In genomic region chr4:155562725-155563399, GRCm38 (mm10) we compare ENCODE assay signal across 8 mouse cellular contexts. TPM values are rescaled to one million over a fixed set of nuclear protein-coding genes. Genes with fewer than 3 reads are reported as not detected.
DNase-seq lines count a peak whose midpoint lies in the region; ATAC-seq and TF ChIP-seq lines count a peak whose summit lies in the region.

No protein-coding gene starts in this region.

- H3K4me2 ChIP-seq in forebrain, postnatal 0 days (ENCODE audit: low read depth), result peak overlapping the region; percentile 59
- H3K4me2 ChIP-seq in hindbrain, embryonic 11.5 days (replicated peaks; ENCODE audit: low read depth, low read length), result peak overlapping the region; percentile 75

- DNase-seq in Muller cell, postnatal 12 days (ENCODE audit: inconsistent ontology term), result peak; percentile 81
- DNase-seq in cerebellum, adult 9-10 months, result peak; percentile 81
- DNase-seq in forebrain, postnatal 0 days, result peak; percentile 60
- DNase-seq in hindbrain, embryonic 11.5 days (ENCODE audit: low spot score), result peak; percentile 52
- DNase-seq in left cerebral cortex, adult 2 months (ENCODE audit: extremely low spot score in 1 of 2, low spot score in 2 of 2), result peak in 1 of 2 experiments; percentile 29
- DNase-seq in lung, postnatal 14 days, result peak; percentile 67
- peak; percentile 71 for DNase-seq in skeletal muscle tissue, adult 2 months (ENCODE audit: low read depth, low spot score)

- peak overlapping the region; percentile 83; the same call in 1 of the 2 replicates for H3K9ac ChIP-seq in forebrain, postnatal 0 days
- peak overlapping the region; percentile 38 for H3K9ac ChIP-seq in hindbrain, embryonic 11.5 days (ENCODE audit: low read depth, low read length)

- TF ChIP-seq CTCF in forebrain, postnatal 0 days (IDR thresholded peaks at IDR 0.05; ENCODE audit: low read depth), result no peak
- no peak for TF ChIP-seq CTCF in left cerebral cortex, adult 2 months (IDR thresholded peaks at IDR 0.05)

- H3K9me3 ChIP-seq in forebrain, postnatal 0 days (ENCODE audit: low read length), result no peaks in the 10 kb centered on the region
- H3K9me3 ChIP-seq in hindbrain, embryonic 11.5 days (ENCODE audit: control insufficient read depth, low read length), result no peaks in the 10 kb centered on the region

- H3K4me3 ChIP-seq in forebrain, postnatal 0 days (ENCODE audit: low read depth, low read length), result peak overlapping the region; percentile 87
- peak overlapping the region; percentile 65 for H3K4me3 ChIP-seq in hindbrain, embryonic 11.5 days (ENCODE audit: low read depth, low read length)
- peak overlapping the region; percentile 56 for H3K4me3 ChIP-seq in left cerebral cortex, adult 2 months

- H3K27me3 ChIP-seq in forebrain, postnatal 0 days (ENCODE audit: insufficient read depth, low read length), result no peaks in the 10 kb centered on the region
- H3K27me3 ChIP-seq in hindbrain, embryonic 11.5 days (ENCODE audit: control insufficient read depth, insufficient read depth, low read length), result no peaks in the 10 kb centered on the region

- H3K36me3 ChIP-seq in forebrain, postnatal 0 days (ENCODE audit: insufficient read depth), result peaks cover 31% of the 10 kb centered on the region
- H3K36me3 ChIP-seq in hindbrain, embryonic 11.5 days (ENCODE audit: control insufficient read depth, insufficient read depth, low read length), result peaks cover 8% of the 10 kb centered on the region; the same call in 1 of the 2 replicates

- intact Hi-C loops in left cerebral cortex, adult 2 months (cut with DNase I), result loop anchor here (1.0 kb wide), 1 partner anchor 72 kb away; the partner anchor contains the start of gene Gnb1

- H3K4me1 ChIP-seq in forebrain, postnatal 0 days (ENCODE audit: insufficient read depth), result peaks cover 5% of the 10 kb centered on the region
- H3K4me1 ChIP-seq in hindbrain, embryonic 11.5 days (replicated peaks; ENCODE audit: control insufficient read depth, insufficient read depth, low read length), result peaks cover 4% of the 10 kb centered on the region

- ATAC-seq in forebrain, postnatal 0 days, result no peak; the same call in 1 of the 2 replicates
- peak; percentile 43 for ATAC-seq in hindbrain, embryonic 11.5 days (ENCODE audit: low FRiP score)
- no peak for ATAC-seq in megakaryocyte progenitor cell, adult 5-6 weeks (replicated peaks; ENCODE audit: poor library complexity)

- 3% methylated on average over 19 of the region's 19 CpGs for WGBS in forebrain, postnatal 0 days
- 6% methylated on average over 18 of the region's 19 CpGs for WGBS in hindbrain, embryonic 11.5 days

- peak overlapping the region; percentile 91 for H3K27ac ChIP-seq in forebrain, postnatal 0 days (ENCODE audit: low read depth, low read length)
- H3K27ac ChIP-seq in hindbrain, embryonic 11.5 days (ENCODE audit: low read depth, low read length), result peak overlapping the region; percentile 61
- H3K27ac ChIP-seq in left cerebral cortex, adult 2 months, result peak overlapping the region; percentile 52

RNA-seq across cellular contexts. Expression of gene Nadk, which starts 0.7 kb away (rescaled TPM):
- total RNA-seq in forebrain, postnatal 0 days (2014; rRNA removed), result 86.0 and 89.7 TPM in 2 replicates
- 66.4 and 66.7 TPM in 2 replicates for polyA plus RNA-seq in forebrain, postnatal 0 days (2015; fragmentation: Nextera tagmentation; extraction: Ambion mirVana)
- 94.6 and 103 TPM in 2 replicates for polyA plus RNA-seq in hindbrain, embryonic 11.5 days (2014; fragmentation: Nextera tagmentation; extraction: Ambion mirVana)
- total RNA-seq in left cerebral cortex, adult 2 months (2021), result 10 to 100 TPM; 55.9 to 58.2 TPM
- 78.5 and 79.7 TPM in 2 replicates for total RNA-seq in megakaryocyte progenitor cell, adult 5-6 weeks (2015)
- 71.3 and 72.4 TPM in 2 replicates for total RNA-seq in megakaryocyte progenitor cell, adult 5-6 weeks (2017)

RNA-seq across cellular contexts. Expression of gene Slc35e2, which starts 38.4 kb away (rescaled TPM):
- 39.9 and 49.2 TPM in 2 replicates for total RNA-seq in forebrain, postnatal 0 days (2014; rRNA removed)
- 8.6 and 10.5 TPM in 2 replicates for polyA plus RNA-seq in forebrain, postnatal 0 days (2015; fragmentation: Nextera tagmentation; extraction: Ambion mirVana)
- 17.0 and 18.1 TPM in 2 replicates for polyA plus RNA-seq in hindbrain, embryonic 11.5 days (2014; fragmentation: Nextera tagmentation; extraction: Ambion mirVana)
- 10 to 100 TPM; 47.3 to 50.5 TPM for total RNA-seq in left cerebral cortex, adult 2 months (2021)
- 16.8 and 20.2 TPM in 2 replicates for total RNA-seq in megakaryocyte progenitor cell, adult 5-6 weeks (2015)
- 8.9 and 11.0 TPM in 2 replicates for total RNA-seq in megakaryocyte progenitor cell, adult 5-6 weeks (2017)
